Mouse (Mus musculus) cerebellum, adult 9-10 months (tissue): ENCODE results near the gene Mesd.

Experiments
- DNase-seq: peaks from one replicate; pipeline ENCODE4 v3.0.0; 2022

Mesd gene

GRCm38 (mm10) chr7:83920241-83920640 lies 36.0 kb downstream of the Mesd start:
- DNase-seq: no peak

GRCm38 (mm10) chr7:83921637-83922036 lies 37.4 kb downstream of the Mesd start:
- DNase-seq: no peak

- no peak for DNase-seq
Observed at GRCm38 (mm10) chr7:83939017-83939721, 54.9 kb downstream of the Mesd start.

- no peak for DNase-seq
Observed at GRCm38 (mm10) chr7:83940136-83940535, 55.9 kb downstream of the Mesd start.

GRCm38 (mm10) chr7:83941701-83942101 lies 57.4 kb downstream of the Mesd start:
- DNase-seq: peak; percentile 82

- DNase-seq: no peak
Observed at GRCm38 (mm10) chr7:83948743-83949142, 64.5 kb downstream of the Mesd start.

- no peak for DNase-seq
Observed at GRCm38 (mm10) chr7:83949662-83950061, 65.4 kb downstream of the Mesd start.
